Mouse (Mus musculus): ENCODE measurements around the gene Rfxap.

DNA sequence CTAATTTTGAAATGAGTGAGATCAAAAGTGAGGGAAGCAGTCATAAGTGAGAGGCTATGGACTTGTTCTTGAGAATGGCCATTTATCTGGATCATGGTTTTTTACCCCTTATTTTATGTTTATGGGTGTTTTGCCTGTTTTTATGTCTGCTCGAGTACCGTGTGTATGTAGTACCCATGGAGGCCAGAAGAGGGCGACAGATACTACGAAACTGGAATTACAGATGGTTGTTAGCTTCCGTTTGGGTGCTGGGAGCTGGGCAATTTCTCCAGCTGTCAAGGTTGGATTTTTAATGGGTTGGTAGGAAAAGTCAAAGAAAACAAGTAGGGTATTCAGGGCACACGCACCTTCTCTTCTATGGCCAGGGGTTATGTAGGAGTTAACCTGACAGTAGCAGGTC is 13.8 kb downstream of the Rfxap start:
- TF ChIP-seq CTCF (conservative IDR thresholded peaks at IDR 0.05; ENCODE audit: insufficient read depth, insufficient read length, low read depth, low read length) (no peak), POLR2A (IDR thresholded peaks at IDR 0.05; ENCODE audit: low read depth, low read length) (no peak)

All from kidney, adult 2 months (tissue).